Mouse (Mus musculus) megakaryocyte-erythroid progenitor cell, adult 5 weeks (primary cell): ENCODE data around the gene Mobp. TPM values are rescaled to one million over a fixed set of nuclear protein-coding genes. Genes with fewer than 3 reads are reported as not detected.

Experiments used
- polyA plus RNA-seq: library from polyadenylated mRNA; stranded (reverse); fragments of >175 nt; gene quantifications from 2 replicates; pipeline ENCODE4 v1.2.3, GENCODE M21; 2012

Mobp gene
- polyA plus RNA-seq = not detected in 2 replicates

GRCm38 (mm10) chr9:120149222-120149828 lies at the start of gene Mobp:
TSS of gene Mobp (plus strand) at chr9:120149707.

GRCm38 (mm10) chr9:120110211-120111018 lies 39.1 kb upstream of the Mobp start, which contains the start of gene Slc25a38:
TSS of gene Slc25a38 (plus strand) at chr9:120110374.

GRCm38 (mm10) chr9:120127538-120128251 lies 21.8 kb upstream of the Mobp start, which contains the start of gene Rpsa:
TSS of gene Rpsa (plus strand) at chr9:120127689.

Other genes with a start within 250 kb of the Mobp start
- gene Gorasp1, start 212.1 kb upstream of the Mobp start, polyA plus RNA-seq = 19.8 and 27.4 TPM in 2 replicates
- 2.6 and 3.3 TPM in 2 replicates for gene Ttc21a, start 212.1 kb upstream of the Mobp start, polyA plus RNA-seq
- gene Csrnp1, start 165.0 kb upstream of the Mobp start, polyA plus RNA-seq = 286 and 324 TPM in 2 replicates
- not detected in 2 replicates for gene Xirp1, start 126.1 kb upstream of the Mobp start, polyA plus RNA-seq
- gene Cx3cr1, start 79.8 kb upstream of the Mobp start, polyA plus RNA-seq = 0.60 and 1.2 TPM in 2 replicates
- gene Ccr8, start 57.6 kb upstream of the Mobp start, polyA plus RNA-seq = not detected in 2 replicates
- gene Slc25a38, start 39.3 kb upstream of the Mobp start, polyA plus RNA-seq = 44.5 and 58.9 TPM in 2 replicates
- 9,060 and 9,210 TPM in 2 replicates for gene Rpsa, start 22.0 kb upstream of the Mobp start, polyA plus RNA-seq
- gene Myrip, start 151.8 kb downstream of the Mobp start, polyA plus RNA-seq = 0.54 and 0.56 TPM in 2 replicates